Mouse (Mus musculus) megakaryocyte-erythroid progenitor cell, adult 5-6 weeks (primary cell): ENCODE data around the gene Atp11a. TPM values are rescaled to one million over a fixed set of nuclear protein-coding genes. Genes with fewer than 3 reads are reported as not detected.
A peak's percentile ranks its signal among the peaks of the same experiment; 100 is the strongest.

Source experiments
- ATAC-seq: replicated peaks from 2 replicates; pipeline ENCODE4 v1.8.0; 2016; ENCODE audit warnings: mild to moderate bottlenecking, inconsistent platforms; ENCODE audit not compliant: severe bottlenecking, poor library complexity, low FRiP score, low TSS enrichment
- total RNA-seq, 2 experiments: library from RNA; stranded (forward) in 1 of 2; stranded (reverse) in 1 of 2; fragments of 200-1000, 215-1000 nt in 1 of 2; fragments of >200 nt in 1 of 2; fragmentation: Nextera tagmentation in 1 of 2; gene quantifications; 2 replicates each; pipeline ENCODE4 v1.2.3; 2014 to 2017

The Atp11a gene
- total RNA-seq, 2 experiments from 2014 or later, result 3.5 to 5.5 TPM

GRCm38 (mm10) chr8:12767176-12767575 lies 10.4 kb downstream of the Atp11a start:
- no peak for ATAC-seq

DNA sequence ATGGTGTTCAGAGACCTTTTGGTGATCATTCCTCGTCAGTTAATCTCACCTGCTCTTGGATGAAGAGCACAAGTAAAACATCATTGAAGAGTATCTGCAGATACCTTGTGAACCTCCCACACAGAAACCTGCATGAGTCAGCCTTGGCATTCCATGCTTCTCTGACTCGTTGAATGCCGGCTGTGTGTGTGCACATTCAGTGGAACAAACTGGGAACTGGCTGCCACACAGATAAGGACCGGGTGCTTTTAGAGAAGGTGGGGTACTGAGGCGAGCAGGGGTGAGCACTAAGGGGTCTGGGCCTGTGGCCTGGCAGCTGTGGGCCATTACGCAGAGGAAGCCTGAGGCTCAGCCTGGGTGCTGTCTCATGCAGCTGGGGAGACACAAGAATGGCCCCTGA lies 11.9 kb downstream of the Atp11a start:
- ATAC-seq, result no peak

- ATAC-seq, result no peak
These were observed 12.5 kb downstream of the Atp11a start for GRCm38 (mm10) chr8:12769296-12769695.

DNA sequence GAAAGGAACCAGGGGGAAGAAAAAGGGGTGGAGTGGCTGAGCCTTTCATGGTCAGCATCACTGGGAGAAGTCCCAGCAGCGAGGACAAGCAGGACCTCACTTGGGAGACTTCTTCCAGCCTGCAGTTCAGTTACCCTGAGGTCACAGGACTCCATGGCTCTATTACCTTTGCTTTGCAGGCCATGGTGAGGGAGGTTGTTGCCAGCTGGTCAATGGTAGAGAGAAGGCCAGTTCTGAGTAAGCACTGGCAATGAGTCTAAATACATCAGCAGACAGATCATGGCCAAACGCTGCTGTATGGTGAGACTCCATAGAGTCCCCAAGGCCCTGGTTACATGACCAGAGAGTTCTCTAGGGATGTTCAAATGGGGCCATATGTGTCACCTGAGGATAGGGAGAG lies 15.5 kb downstream of the Atp11a start:
- ATAC-seq, result no peak

GRCm38 (mm10) chr8:12773914-12774313 lies 17.1 kb downstream of the Atp11a start:
- no peak for ATAC-seq

GRCm38 (mm10) chr8:12774872-12775298 lies 18.1 kb downstream of the Atp11a start:
- ATAC-seq, result 0 out of 2 replicates have a peak, but pooled peaks have one; percentile 9

GRCm38 (mm10) chr8:12775302-12775975 lies 18.6 kb downstream of the Atp11a start:
- no peak for ATAC-seq

GRCm38 (mm10) chr8:12776166-12776565 lies 19.4 kb downstream of the Atp11a start:
- ATAC-seq, result no peak

GRCm38 (mm10) chr8:12777171-12777570 lies 20.4 kb downstream of the Atp11a start:
- peak; percentile 40 for ATAC-seq

- ATAC-seq, result no peak
These were observed 22.7 kb downstream of the Atp11a start for GRCm38 (mm10) chr8:12779541-12779940.

DNA sequence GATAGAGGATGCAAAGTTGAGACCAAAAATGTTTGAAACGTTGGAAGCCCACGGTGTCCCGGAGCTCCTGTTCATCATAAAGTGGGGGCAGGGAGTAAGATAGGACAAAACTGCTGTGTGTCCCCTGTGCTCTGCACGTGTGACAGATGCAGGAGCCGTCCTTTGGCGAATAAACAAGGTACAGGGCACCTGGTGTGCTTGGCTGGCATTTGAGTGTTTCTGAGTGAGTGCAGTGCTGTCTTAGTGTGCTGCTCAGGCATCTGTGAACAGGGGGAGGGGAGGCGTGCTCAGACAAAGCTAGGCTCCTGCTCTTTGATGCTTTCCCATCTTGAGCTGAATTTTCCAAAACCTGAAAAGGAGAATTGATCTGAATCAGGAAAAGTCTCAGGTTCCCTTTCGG lies 28.7 kb downstream of the Atp11a start:
- no peak for ATAC-seq

GRCm38 (mm10) chr8:12786261-12786957 lies 29.6 kb downstream of the Atp11a start:
- ATAC-seq, result no peak

DNA sequence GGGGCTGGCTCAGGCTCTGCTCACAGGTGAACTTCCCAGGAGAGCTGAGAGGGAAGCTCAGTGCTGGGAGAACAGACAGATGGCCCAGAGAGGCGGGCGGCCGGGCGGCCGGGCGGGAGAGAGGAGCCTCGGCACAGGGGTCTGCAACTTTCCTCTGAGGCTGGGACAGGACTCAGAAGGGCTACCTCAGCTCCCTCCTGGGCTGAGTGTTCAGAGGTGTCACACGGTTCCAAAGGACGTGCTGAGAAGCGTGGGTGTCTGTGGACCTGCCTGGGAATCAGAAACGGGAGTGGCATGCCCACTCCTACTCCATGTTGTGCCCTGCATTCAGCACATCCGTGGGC lies 30.1 kb downstream of the Atp11a start:
- no peak for ATAC-seq

GRCm38 (mm10) chr8:12787427-12787826 lies 30.6 kb downstream of the Atp11a start:
- ATAC-seq, result no peak

GRCm38 (mm10) chr8:12788695-12789094 lies 31.9 kb downstream of the Atp11a start:
- ATAC-seq, result no peak

GRCm38 (mm10) chr8:12795011-12795671 lies 38.3 kb downstream of the Atp11a start:
- ATAC-seq, result no peak

DNA sequence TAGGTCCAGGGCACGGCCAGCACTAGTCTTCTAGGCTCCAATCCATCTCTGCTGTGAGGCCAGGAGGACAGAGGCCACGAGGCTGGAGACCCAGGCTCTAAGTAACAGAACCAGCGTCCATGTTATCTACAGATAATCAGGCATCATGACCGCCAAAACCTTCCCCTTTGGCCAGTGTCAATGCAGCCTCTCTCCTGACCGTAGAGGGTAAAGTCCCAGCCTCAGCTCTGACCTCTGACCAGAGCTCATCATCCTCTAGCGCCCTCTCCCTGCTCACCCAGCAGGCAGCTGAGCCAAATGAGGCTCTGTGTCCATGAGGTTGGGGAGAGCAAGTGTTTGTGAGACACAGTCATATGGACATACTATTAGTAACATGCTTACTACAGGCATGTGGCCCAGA lies 42.3 kb downstream of the Atp11a start:
- ATAC-seq, result no peak

DNA sequence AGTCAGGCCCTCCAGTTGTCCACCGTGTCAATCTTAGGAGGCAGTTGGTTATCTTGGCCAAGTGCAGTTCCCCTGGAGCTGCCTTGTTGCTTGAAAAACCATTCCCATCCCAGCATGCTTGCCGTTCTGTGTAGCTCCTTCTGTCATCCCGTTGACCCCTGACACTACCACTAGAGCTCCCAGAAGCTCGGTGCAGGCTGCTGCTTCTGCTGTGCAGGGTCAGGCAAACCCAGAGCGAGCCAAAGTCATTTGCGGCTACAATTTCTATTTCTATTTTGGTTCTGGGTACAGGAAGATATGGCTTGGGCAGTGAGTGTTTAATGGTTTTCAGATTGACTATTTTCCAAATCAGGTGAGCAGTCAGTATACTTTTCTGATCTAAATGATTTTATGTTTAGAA lies 43.0 kb downstream of the Atp11a start:
- ATAC-seq, result no peak

DNA sequence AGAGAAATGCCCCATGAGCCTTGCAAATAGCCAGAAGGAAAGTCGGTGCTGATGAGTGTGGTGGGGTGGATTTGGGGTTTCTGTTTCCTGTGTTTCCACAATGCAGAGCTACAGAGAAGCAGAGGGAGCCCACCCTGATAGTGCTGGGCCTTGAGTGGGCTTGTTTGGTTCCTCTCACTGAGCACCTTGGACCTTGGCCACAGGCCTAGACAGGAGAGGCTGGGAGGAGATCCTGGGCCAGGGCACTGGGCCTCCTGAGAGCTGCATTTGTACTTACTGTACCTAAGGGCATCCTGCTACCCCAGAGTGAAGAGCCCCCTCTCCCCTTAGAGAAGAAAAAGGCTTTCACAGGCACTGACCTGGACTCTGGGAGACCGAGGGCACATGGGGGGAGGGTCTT lies 43.4 kb downstream of the Atp11a start:
- ATAC-seq, result no peak

GRCm38 (mm10) chr8:12801586-12801985 lies 44.8 kb downstream of the Atp11a start:
- ATAC-seq, result no peak

- no peak for ATAC-seq
These were observed 46.3 kb downstream of the Atp11a start for GRCm38 (mm10) chr8:12803121-12803520.
